Mouse (Mus musculus) embryo, embryonic 11 days (tissue): ENCODE data around the gene Sall4.
A peak's percentile ranks its signal among the peaks of the same experiment; 100 is the strongest.

ENCODE experiments used
- DNase-seq: peaks from one replicate; pipeline ENCODE4 v3.0.0-alpha.2; 2015

Sall4 gene

GRCm38 (mm10) chr2:168742649-168743048, 25.1 kb downstream of the Sall4 start:
- DNase-seq: peak; percentile 63

GRCm38 (mm10) chr2:168742059-168742627, 25.6 kb downstream of the Sall4 start, which contains the start of gene Atp9a:
TSS of gene Atp9a (minus strand) at chr2:168742409.
- DNase-seq: peak; percentile 74

- DNase-seq: peak; percentile 78
These were observed 26.3 kb downstream of the Sall4 start for GRCm38 (mm10) chr2:168741273-168742058.

GRCm38 (mm10) chr2:168740496-168740895, 27.2 kb downstream of the Sall4 start:
- DNase-seq: no peak

- no peak for DNase-seq
These were observed 28.9 kb downstream of the Sall4 start for GRCm38 (mm10) chr2:168738854-168739253.

- DNase-seq: no peak
These were observed 29.9 kb downstream of the Sall4 start for GRCm38 (mm10) chr2:168737878-168738277.

GRCm38 (mm10) chr2:168734023-168734422, 33.7 kb downstream of the Sall4 start:
- no peak for DNase-seq

GRCm38 (mm10) chr2:168731258-168731657, 36.5 kb downstream of the Sall4 start:
- no peak for DNase-seq

- DNase-seq: no peak
These were observed 38.0 kb downstream of the Sall4 start for GRCm38 (mm10) chr2:168729736-168730135.

GRCm38 (mm10) chr2:168728045-168728444, 39.7 kb downstream of the Sall4 start:
- DNase-seq: no peak

GRCm38 (mm10) chr2:168726007-168726406, 41.7 kb downstream of the Sall4 start:
- DNase-seq: peak; percentile 88

GRCm38 (mm10) chr2:168721313-168721712, 46.4 kb downstream of the Sall4 start:
- no peak for DNase-seq

GRCm38 (mm10) chr2:168719742-168720141, 48.0 kb downstream of the Sall4 start:
- DNase-seq: no peak

GRCm38 (mm10) chr2:168718735-168719134, 49.0 kb downstream of the Sall4 start:
- no peak for DNase-seq

GRCm38 (mm10) chr2:168718267-168718666, 49.5 kb downstream of the Sall4 start:
- DNase-seq: no peak

- no peak for DNase-seq
These were observed 55.3 kb downstream of the Sall4 start for GRCm38 (mm10) chr2:168712199-168713176.

- DNase-seq: no peak
These were observed 56.8 kb downstream of the Sall4 start for GRCm38 (mm10) chr2:168710979-168711378.

GRCm38 (mm10) chr2:168707766-168708165, 60.0 kb downstream of the Sall4 start:
- no peak for DNase-seq

GRCm38 (mm10) chr2:168702266-168702665, 65.5 kb downstream of the Sall4 start:
- no peak for DNase-seq
